Mouse (Mus musculus) kidney, postnatal 4 days (tissue): Measurements from ENCODE around the gene Exoc3l2.

Experiments
- DNase-seq, 2 experiments: peaks; one replicate each; pipeline ENCODE4 v3.0.0; 2021; ENCODE audit warnings: mixed read lengths in 2 of 2

Gene Exoc3l2

DNA sequence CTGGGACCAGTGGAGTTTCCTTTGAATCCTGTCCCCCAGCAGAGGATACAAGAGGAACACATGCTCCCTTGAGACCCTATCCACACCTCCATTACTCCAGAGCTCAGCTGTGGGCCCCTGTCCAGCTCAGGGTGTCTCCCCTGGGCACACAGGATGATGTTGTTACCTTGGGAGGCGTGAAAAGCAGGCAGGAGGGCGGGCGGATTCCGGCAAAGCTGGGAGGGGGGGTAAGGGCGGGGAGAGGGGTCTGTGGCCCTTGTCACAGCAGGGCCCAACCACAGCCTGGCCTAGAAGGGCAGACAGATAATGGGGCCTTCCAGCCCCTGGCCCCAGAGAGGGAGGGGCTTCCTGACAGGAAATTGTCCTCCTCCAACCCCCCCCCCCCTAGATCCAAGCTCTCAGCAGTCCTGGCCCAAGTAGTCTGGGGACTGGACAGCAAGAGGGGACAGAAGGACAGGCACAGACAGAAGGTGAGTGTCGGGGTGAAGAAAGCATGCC, at the start of gene Exoc3l2:
TSS of gene Exoc3l2 (plus strand) at position 448 of the 498 bp plus-strand sequence.
- peak in 1 of 2 experiments; percentile 34 for DNase-seq

DNA sequence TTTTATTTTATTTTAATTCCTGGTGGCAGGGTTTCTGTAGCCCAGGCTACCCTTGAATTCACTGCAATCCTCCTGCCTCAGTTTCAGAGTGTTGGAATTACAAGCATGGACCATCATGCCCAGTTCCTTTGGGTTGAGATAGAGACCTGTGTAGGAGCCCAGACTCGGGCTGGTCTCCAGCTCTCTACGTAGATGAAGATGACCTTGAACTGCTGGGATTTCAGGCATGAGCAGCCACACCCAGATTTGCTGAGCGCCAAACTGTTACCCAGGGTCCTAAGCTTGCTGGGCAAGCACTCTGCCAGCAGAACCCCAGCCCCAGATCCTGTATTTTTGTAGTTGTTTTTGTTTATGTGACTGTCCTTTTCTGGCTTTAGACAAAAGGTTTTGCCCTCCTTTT, 49.6 kb upstream of the Exoc3l2 start:
- DNase-seq = no peak

DNA sequence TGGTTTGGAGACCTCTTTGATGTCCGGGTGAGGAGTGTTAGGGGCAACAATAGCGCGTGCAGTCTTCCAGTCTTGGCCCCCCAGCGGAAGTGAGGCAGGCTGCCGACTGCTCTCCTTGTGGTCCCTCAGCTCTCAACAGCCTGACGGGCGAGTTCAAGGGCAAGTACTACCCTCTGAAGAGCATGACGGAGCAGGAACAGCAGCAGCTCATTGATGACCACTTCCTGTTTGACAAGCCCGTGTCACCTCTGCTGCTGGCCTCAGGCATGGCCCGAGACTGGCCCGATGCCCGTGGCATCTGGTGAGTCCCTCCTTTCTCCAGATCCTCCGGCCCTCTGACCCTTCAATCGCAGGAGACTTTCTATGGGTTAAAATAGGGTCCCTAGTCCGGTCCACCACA, 46.5 kb upstream of the Exoc3l2 start:
- no peak for DNase-seq

DNA sequence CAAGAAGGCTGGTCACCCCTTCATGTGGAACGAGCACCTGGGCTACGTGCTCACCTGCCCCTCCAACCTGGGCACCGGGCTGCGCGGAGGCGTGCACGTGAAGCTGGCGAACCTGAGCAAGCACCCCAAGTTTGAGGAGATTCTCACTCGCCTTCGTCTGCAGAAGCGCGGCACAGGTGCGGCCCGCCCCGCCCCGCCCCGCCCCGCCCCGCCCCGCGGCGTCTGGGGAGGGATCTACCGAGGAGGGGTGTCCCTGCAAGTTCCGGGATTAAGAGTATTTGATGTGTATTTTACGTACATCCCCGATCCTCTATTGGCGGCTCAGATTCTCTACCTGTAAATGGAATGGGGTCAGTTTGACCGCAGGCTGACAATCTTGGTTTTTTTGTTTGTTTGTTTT, 43.0 kb upstream of the Exoc3l2 start:
- DNase-seq = no peak

DNA sequence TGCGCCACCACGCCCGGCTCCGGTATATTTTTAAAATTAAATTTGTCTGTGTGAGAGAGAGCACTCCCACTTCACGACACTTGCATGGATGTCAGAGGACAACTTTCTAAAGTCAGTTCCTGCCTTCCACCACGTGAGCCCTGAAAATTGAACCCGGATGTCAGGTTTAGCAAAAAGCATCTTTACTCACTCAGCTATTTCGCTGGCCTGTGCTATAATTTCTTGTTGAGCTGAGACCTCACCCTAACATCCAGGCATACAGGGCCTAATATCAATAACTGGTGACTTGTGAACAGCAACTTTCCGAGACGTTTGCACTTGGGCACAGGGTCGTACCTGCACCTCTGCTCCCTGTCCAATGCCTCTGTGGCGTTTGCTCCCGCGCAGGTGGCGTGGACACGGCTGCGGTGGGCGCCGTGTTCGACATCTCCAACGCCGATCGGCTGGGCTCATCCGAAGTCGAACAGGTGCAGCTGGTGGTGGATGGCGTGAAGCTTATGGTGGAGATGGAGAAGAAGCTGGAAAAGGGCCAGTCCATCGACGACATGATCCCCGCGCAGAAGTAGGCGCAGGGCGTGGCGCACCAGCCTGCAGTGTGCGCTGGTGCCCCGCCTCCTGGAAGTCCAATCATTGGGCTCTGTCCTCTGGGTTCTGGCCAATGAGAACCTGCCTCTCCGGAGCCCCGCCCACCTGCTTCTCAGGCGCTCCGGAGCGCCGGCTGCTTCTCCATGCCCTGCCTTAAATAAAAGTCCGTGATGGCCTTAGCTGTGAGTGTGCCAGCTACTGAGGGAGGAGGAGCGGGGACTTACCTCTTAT, 42.1 kb upstream of the Exoc3l2 start:
- peak; percentile 92 to 95 for DNase-seq

DNA sequence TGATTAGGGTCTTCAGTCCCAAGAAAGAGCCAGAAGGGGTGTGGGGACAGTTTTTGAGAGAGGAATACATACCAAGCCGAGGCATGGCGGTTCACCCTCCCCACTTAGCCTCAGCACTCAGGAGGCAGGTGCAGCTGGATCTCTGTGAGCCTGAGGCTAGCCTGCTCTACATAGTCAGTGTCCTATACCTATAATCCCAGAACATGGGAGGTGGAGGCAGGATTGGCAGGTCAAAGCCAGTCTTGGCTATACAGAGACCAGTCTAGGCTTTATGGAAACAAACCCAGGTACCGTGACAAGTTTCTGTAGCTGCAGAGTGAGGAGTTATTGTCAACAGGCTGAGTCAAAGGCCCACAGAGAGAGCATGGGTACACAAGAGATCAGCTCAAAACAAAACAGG, 40.0 kb upstream of the Exoc3l2 start:
- no peak for DNase-seq

DNA sequence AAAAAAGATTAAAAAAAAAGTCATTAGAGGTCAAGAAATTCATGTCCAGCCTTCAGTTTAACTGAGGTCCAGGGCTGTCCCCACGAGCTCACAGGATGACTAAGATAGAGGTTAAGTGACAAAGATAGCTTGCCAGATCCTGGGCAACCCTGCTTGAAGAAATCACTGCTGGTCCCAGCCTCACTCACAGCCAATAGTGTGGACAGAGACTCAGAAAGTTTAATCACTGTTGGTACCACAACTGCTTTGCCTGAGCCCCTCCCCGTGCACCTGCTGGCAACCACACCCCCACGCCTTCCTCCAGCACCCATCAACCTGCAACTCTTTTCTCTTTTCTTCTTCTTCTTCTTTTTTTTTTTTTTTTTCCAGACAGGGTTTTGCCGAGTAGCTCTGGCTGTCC, 39.1 kb upstream of the Exoc3l2 start:
- DNase-seq = no peak

DNA sequence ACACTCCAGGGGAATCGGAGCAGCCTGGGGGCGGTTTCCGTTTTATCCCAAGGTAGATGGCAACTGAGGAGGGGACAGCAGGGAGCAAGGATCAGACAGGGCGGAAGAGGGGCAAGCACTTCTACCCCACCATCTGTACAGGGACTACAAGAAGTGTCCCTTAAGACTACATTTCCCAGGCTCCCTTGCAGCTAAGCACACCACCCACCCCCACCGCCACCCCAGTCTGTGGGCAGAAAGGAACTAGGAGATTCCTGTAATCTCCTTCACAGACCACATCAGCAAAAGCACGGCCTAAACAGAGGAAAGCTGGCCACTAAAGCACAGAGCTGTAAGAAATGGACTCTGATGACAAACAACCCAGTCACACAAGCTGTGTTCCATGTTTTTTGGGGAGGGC, 36.8 kb upstream of the Exoc3l2 start:
- DNase-seq = no peak

DNA sequence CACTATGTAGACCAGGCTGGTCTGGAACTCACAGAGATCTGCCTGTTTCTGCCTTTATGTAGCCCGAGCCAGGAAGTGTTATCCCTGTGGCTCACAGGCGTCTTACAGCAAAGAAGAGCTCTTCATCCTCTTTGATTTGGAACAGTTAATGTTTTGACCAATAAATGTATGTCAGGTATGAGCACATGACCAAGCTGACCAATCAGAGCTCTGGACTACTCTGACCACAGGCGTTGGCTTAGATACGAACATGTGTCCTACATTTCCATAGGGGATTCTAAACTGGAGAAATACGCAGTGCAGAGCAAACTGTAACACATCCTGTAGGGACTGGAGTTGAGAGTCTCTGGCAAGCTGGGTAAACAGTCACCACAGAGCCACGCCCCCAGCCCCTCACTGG, 36.2 kb upstream of the Exoc3l2 start:
- no peak for DNase-seq

DNA sequence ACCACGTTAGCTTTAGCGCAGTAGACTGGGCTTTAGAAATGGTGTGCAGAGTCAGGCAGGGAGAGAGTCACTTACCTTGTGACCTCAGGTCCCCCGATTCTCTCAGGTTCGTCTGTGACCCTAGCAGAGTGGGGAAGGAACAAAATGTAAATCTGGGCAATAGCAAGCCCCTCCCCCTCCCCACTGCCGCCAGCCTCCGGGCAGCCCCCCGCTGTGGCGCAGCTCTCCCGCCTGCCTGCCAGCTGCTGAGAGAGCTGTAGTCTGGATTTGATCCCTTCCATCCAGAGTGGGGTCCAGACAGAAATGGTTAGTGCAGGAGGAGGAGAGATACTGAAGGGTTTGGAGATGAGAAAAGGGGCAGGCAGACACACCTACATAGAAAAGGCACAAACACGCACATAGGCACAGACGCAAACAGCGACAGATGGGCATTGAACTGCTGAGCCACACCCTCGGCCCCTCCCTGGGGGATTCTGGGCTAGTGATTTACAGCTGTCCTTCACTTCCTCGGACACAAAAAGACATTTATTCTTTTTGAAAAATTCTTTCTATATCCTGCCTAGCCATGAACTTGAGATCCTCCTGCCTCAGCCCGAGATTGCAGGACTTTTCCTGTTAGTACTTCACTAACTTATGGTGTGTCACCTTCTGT, 35.0 kb upstream of the Exoc3l2 start:
- DNase-seq = no peak

DNA sequence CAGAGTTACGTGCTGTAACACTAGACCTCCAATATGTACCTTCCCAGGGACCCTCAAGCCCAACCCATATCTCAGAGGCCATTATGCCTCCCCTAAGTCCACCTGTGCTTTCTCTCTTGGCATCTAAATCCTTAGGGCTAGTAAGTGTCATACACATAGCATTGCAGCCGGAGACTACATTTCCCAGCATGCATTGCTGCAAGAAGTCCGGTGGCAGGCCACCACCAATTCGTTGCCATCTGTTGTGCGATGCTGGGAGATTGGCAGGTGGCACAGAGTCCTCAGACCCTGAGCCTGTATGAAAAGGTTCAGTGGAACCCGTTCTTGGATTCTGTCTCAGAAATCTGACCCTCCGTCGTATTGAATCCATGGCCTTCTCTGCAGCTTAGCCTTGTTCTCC, 33.4 kb upstream of the Exoc3l2 start:
- no peak for DNase-seq

DNA sequence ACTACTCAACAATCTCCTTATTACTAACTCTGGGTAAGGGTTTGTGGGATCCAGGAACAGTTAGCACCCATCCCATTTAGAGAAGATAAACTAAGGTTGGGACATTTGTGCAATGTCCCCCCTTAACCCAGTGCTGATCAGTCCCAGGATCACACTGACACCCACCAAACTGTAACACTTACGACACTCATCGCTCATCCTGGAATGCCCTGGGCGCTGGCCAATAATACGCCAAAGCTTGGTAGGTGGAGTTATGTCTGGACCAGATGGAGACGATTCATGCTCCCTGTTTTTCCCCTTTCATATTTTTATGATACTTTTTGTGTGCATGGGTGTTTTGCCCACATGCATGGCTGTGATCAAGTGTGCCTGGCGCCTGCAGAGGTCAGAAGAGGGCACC, 32.7 kb upstream of the Exoc3l2 start:
- DNase-seq = no peak

DNA sequence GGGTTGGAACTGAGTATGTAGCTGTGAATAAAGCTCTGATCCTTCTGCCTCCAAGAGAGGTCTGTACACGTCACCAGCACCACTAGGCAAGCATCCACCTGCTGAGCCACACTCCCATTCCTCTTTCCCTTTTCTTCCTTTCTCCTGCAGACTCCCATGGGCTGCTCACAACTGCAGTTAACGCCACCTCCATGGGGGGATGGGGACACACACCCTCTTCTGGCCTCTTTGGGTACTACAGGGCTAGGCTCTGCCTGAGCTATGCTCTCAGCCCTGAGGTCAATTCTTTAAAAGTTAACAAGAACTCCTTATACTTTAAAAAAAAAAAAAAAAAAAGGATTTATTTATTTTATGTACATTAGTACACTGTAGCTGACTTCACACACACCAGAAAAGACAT, 30.7 kb upstream of the Exoc3l2 start:
- no peak for DNase-seq

DNA sequence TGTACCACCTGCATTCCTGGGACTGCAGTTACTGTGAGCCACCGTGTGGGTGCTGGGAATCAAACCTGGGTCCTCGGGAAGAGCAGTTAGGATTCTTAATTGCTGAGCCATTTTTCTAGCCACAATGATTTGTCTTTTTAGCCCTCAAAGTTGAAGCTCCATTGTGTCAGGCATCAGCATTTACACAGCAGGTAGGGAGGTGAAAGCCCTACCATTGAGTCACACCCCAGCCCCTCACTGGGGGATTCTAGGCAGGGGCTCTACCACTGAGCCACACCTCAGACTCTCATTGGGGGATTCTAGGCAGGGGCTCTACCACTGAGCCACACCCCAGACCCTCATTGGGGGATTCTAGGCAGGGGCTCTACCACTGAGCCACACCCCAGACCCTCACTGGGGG, 26.9 kb upstream of the Exoc3l2 start:
- no peak for DNase-seq

DNA sequence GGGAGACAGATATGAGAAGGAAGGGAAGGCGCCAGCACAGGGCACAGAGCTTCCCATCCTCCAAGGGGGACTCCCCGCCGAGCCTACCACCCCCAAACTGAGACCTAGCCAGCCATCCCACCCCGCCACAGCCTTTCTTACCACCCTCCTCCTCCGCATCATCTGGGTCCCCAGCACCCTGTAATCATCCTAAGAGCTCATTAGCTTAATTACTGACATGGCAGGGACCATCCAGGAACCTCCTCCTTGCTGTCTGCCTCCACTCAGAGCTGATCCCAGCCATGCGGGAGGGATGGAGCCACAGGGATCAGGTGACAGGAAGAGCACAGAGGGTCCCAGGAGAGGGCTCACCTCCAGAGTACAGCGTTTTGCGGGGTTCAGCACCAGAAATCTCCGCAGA, 26.1 kb upstream of the Exoc3l2 start:
- DNase-seq = no peak

DNA sequence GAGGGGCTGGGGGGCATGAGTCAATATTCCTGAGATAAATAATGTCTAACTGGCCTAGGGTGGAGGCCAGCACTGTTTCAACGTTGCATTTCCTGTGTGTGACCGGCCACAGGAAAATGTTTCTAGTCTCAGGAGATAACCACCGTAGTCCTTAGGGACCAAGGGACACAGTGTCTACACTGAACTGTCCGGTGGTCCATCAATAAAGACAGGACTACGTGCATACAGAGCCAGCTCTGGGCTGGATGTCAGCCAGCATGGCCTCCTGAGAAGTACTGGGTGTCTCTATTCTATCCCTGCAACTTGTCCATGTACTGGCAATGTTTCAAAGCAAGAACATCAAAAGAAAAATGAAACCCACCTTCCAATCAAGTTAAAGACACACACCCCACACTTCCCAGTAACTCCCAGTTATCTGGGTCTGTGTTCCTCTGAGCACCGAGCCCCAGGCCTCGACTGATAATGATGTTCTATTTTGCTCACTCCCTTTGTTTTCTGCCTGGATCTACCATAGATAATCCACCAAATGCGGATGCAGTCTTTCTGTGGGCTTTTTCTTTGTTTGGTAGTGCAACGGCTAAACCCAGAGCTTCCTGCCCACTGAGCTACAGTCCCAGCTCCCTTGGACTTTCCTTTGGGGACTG, 21.6 kb upstream of the Exoc3l2 start:
- no peak for DNase-seq

DNA sequence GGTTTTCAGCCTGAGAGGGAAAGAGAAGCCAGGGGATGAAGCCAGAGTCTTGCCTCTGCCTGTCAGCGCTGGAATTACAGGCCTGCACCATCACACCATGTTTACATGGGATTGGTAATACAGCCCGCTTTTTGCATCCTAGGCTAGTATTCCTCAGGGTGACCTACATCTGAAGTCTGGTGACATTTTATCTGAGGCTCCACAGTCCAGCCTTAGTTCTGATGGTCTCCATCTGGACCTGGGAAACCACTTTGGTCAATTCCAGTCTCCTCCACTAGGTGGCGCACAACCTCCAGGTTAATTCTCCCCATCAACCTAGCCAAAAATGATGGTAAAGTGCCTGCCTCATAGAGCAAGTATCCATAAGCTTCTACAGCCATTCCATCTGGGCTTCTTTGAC, 19.8 kb upstream of the Exoc3l2 start:
- DNase-seq = peak; percentile 92 to 94

DNA sequence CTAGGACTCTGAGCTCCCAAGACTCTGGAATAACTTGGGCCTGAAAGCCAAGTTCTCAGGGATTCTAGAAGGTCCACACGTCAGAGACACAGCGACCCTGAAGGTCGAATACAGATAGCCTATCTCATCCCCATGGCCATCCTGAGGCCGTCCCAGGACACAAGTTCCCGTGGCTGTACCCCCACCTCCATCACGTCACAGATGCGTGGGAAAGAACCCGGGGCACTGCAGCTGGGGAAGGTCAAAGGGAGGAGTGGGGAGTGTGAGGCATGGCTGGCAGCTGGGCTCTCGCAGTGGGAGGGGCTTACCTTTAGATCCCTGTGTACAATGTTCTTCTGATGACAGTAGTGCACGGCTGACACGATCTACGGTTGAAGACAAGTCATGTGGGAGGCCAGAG, 18.3 kb upstream of the Exoc3l2 start:
- no peak for DNase-seq

DNA sequence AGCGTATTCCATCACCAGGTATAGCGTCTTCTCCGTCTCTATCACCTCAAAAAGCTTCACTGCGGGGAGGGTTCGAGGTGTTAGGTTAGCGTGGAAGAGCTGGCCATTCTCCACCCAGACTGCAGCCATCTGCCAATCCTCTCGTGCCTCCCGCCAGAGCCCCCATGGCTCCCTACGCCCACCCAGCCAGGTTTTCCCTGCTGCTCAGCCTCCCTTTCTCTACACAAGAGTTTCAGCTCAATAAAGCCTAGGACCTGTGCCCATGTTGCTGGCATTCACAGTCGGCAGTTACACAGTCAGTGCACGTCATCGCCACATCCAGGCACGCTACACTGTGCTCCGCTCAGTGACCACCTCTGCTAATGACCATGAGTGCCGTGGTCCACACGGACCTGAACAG, 15.4 kb upstream of the Exoc3l2 start:
- DNase-seq = no peak

DNA sequence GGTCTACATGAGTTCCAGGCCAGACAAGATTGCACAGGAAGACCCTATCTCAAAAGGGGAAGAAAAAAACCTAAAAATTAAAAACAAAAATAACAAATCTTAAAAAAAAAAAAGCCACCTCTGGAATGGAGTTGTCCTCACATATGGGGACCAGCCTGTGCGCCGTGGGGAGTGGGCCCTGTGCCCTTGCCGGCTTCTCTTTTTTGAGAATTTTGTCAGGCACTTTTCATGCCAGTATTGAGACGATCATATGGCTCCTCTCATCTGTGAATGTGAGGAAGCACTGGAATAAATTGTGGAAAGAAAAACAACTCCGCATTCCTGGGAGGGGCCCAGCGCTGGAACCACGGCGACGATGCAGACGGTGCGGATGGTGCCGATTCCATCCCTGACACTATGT, 14.0 kb upstream of the Exoc3l2 start:
- no peak for DNase-seq

DNA sequence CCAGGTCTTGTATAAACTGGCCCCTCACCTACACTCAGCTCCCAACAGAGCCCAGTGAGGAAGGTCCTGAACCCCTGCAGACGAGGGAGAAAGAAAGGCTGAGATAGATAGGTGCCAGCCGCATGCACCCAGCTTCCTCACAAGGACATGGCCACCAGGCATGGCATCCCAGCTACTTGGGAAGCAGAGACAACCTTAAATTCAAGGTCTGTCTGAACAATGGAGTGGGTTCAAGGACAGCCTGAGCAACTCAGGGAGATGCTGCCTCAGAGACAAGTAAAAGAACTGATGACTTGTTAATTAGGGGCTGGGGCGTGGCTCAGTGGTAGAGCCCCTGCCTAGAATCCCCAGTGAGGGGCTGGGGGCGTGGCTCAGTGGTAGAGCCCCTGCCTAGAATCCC, 7.9 kb upstream of the Exoc3l2 start:
- no peak for DNase-seq

DNA sequence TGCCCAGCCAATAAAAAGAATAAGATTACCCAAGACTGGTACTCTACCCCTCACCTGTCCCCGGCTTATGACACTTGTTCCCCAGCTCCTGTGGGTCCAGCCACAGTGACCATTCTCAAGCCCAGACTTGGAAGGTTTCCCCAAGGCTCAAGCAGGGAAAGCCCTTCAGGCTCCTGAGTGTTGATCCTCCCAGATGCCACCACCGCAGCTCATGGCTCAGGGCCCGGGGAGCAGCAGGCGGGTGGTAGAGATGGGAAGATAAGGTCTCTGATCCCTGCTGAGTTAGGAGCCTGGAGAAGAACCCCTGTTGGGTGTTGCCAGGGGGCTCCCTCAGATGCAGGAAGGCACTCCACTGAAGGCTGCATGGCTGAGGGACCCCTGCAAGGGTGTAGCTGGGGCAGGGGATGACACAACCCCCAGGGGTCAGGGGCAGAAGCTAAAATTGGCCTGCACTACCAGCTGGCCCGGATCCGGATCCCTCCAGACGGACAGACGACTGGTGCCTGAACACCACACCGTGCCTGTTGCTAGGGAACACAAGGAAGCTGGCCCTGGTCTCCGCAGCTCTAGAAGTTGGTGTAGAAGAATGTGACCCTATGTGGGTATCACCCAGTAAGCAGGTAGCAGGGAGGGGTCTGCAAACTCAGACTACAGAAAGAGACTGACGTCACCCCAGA, 7.2 kb upstream of the Exoc3l2 start:
- no peak for DNase-seq

DNA sequence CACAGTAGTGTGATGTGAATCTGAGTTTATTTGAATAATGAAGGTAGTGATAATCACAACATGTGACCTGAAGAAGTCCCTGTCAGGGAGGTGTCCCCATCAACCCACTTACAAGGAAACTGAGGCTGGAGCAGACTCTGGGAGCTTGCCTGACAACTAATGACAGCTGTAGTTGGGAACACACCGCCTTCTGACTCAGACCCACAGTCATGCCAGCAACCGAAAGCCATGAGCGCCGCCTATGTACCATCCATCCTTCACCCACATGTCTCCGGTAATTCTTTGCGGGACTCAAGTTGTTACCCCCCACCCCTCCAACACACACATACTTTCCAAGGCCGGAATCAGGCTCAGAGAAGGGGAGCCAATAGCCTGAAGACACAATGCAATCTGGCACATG, 6.5 kb upstream of the Exoc3l2 start:
- DNase-seq = no peak
